Comparison of ENCODE assay signal across 1 mouse cellular context in the genomic region with DNA sequence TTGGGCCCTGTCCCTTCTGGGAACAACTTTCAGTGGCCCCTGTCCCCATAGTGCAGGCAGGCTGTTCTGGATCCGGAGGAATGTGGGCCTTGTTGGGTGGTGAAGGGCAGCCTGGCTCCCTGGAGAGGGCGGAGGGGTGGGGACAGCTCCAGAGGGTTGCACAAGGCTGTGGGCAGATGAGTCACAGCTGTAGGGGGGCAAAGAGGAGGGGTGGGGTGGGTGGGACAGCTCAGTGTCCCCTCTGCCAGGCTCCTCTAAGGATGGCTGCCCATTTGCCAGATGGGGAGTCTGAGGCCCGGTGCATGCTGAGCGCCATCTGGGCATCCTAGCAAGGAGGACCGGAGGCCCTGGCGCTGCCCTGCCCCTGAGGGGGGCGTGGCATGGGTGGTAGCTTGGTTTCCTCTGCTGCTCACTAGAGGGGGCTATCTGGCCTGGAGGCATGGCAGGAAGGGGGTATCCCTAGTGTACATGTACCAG.
TF ChIP-seq lines count a peak whose summit lies in the region.

No protein-coding gene starts in this region.

TF ChIP-seq in ES-E14, 5 proteins besides CTCF, POLR2A, EP300 and RAD21:
- TF ChIP-seq ZC3H11A (IDR thresholded peaks at IDR 0.05; ENCODE audit: borderline replicate concordance, low read depth, low read length) (no peak), ZNF384 (IDR thresholded peaks at IDR 0.05; ENCODE audit: low read depth, low read length) (no peak), MAFK (IDR thresholded peaks at IDR 0.05; ENCODE audit: insufficient read depth, low read depth, low read length) (no peak), HCFC1 (IDR thresholded peaks at IDR 0.05; ENCODE audit: borderline replicate concordance, insufficient read depth, low read length) (no peak), CHD2 (IDR thresholded peaks at IDR 0.05; ENCODE audit: low read depth, low read length) (no peak)
